Mouse (Mus musculus) midbrain, embryonic 11.5 days (tissue): ENCODE results near the gene Igsf8. TPM values are rescaled to one million over a fixed set of nuclear protein-coding genes. Genes with fewer than 3 reads are reported as not detected.

Source experiments
- ATAC-seq: fragments of 200-750 bp; cut with Nextera tagmentation; 2 replicates; pipeline ENCODE4 v1.8.0; 2017; ENCODE audit warnings: moderate TSS enrichment, moderate library complexity; ENCODE audit not compliant: low FRiP score
- DNase-seq: peaks from one replicate; pipeline ENCODE4 v3.0.0; 2015; ENCODE audit warnings: low spot score; ENCODE audit errors: missing footprints
- H3K27ac ChIP-seq: fragments of 300-500 bp; sonication (generic); 2 replicates; pipeline ENCODE4 v1.5.1; 2014; ENCODE audit warnings: low read depth, low read length
- H3K27me3 ChIP-seq: fragments of 300-500 bp; sonication (generic); 2 replicates; pipeline ENCODE4 v1.6.1; 2014; ENCODE audit warnings: mild to moderate bottlenecking, low read length, moderate library complexity, mixed read lengths; ENCODE audit not compliant: control insufficient read depth, insufficient read depth
- H3K36me3 ChIP-seq: fragments of 300-500 bp; sonication (generic); 2 replicates; pipeline ENCODE4 v1.6.1; 2014; ENCODE audit warnings: mild to moderate bottlenecking, low read length, moderate library complexity, mixed read lengths; ENCODE audit not compliant: control insufficient read depth, insufficient read depth
- H3K4me1 ChIP-seq: fragments of 300-500 bp; sonication (generic); 2 replicates; pipeline ENCODE4 v1.6.1; 2014; ENCODE audit warnings: low read length; ENCODE audit not compliant: control insufficient read depth, insufficient read depth
- H3K4me2 ChIP-seq: fragments of 300-500 bp; sonication (generic); 2 replicates; pipeline ENCODE4 v1.6.1; 2014; ENCODE audit warnings: mild to moderate bottlenecking, moderate library complexity
- H3K4me3 ChIP-seq: fragments of 300-500 bp; sonication (generic); 2 replicates; pipeline ENCODE4 v1.5.1; 2014; ENCODE audit warnings: low read depth, low read length
- H3K9ac ChIP-seq: fragments of 300-500 bp; sonication (generic); 2 replicates; pipeline ENCODE4 v1.6.1; 2014; ENCODE audit warnings: low read length
- H3K9me3 ChIP-seq: fragments of 300-500 bp; sonication (generic); 2 replicates; pipeline ENCODE4 v1.6.1; 2016; ENCODE audit warnings: low read length; ENCODE audit not compliant: control insufficient read depth
- WGBS: fragments of 180-500 bp; shearing (Covaris S2); extraction: QIAGEN DNeasy Blood & Tissue Kit; methylation state at CpG from one replicate; pipeline ENCODE4 v1.1.7; 2014; 5-methylcytosine and 5-hydroxymethylcytosine counted together
- polyA plus RNA-seq: library from polyadenylated mRNA; unstranded; fragments of >200 nt; fragmentation: Nextera tagmentation; extraction: Ambion mirVana; gene quantifications from 2 replicates; pipeline ENCODE4 v1.2.1, GENCODE M21; 2014

Igsf8 gene
- polyA plus RNA-seq, 1 experiment from 2014 or later, result 55.1 TPM

DNA sequence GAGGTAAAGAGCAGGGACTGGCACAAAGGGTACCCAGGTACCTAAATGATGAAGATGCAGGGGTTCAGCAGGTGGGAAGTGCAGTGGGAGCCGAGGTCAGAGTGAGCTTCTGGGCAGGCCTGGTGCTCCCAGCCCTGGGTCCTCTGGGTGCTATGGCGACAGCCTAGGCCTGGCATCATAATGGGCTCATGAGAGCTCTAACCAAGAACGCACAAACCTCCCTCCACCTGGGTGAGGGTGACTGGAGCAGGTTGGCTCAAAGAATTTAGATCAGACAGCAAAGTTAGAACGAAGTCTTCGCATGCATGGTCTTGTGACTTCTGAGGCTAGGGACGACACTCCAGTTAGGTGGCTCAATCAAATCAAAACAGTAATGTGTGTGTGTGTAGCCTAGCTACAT, 3.1 kb upstream of the Igsf8 start, which contains the start of gene Atp1a4:
Gene Atp1a4, minus strand, starts transcription at position 101 of the 400 bp plus-strand sequence.
- Histone ChIP-seq H3K4me3 (no peak within 1 kb of the TSS), H3K4me2 (no peak within 1 kb of the TSS), H3K9me3 (no peaks in the 10 kb centered on the region), H3K27me3 (no peaks in the 10 kb centered on the region), H3K9ac (no peak within 1 kb of the TSS), H3K27ac (no peak within 1 kb of the TSS), H3K4me1 (peaks cover 7% of the 10 kb centered on the region; the same call in 1 of the 2 replicates), H3K36me3 (no peaks in the 10 kb centered on the region)
- no peak for DNase-seq
- WGBS, result 89% methylated on average over 6 of the region's 6 CpGs
- ATAC-seq, result no peak

- Histone ChIP-seq H3K27ac (peak overlapping the region; percentile 20; the same call in 1 of the 2 replicates), H3K4me3 (no peak overlapping the region), H3K27me3 (no peaks in the 10 kb centered on the region), H3K9ac (no peak overlapping the region), H3K4me1 (peaks cover 9% of the 10 kb centered on the region), H3K4me2 (no peak overlapping the region), H3K9me3 (no peaks in the 10 kb centered on the region), H3K36me3 (no peaks in the 10 kb centered on the region)
- ATAC-seq (peak; percentile 59), DNase-seq (peak; percentile 86)
- 79% methylated on average over 3 of the region's 3 CpGs for WGBS
Observed at GRCm38 (mm10) chr1:172271208-172271607, 9.8 kb downstream of the Igsf8 start.

DNA sequence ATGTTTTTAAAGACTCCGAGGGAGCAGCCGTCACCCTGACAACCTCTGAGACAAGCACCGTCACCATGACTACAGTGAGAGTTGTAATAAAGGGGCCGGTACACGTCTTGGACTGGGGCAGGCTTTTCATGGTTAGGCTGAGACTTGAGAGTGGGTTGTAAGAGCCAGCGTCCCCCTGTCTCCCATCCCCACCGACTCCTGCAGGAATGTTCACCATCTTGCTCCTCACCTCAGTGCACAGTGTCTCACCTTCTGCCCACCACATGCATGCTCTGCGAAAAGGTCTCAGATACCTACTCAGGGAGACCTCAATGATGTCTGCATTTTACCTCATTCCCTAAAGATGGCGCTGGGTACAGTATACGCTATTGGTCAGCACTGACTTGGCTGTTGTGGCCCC, 10.3 kb downstream of the Igsf8 start:
- Histone ChIP-seq H3K9ac (peak overlapping the region; percentile 20; the same call in 1 of the 2 replicates), H3K36me3 (no peaks in the 10 kb centered on the region), H3K27ac (no peak overlapping the region), H3K4me3 (no peak overlapping the region), H3K9me3 (no peaks in the 10 kb centered on the region), H3K4me1 (peaks cover 9% of the 10 kb centered on the region), H3K4me2 (peak overlapping the region; percentile 9; the same call in 1 of the 2 replicates), H3K27me3 (no peaks in the 10 kb centered on the region)
- DNase-seq (no peak), ATAC-seq (peak; percentile 94)
- WGBS, result 39% methylated on average over 10 of the region's 10 CpGs

- no peak for DNase-seq
- H3K4me2 ChIP-seq, result no peak overlapping the region
- no peak overlapping the region for H3K27ac ChIP-seq
- H3K4me3 ChIP-seq, result no peak overlapping the region
- H3K27me3 ChIP-seq, result no peaks in the 10 kb centered on the region
- ATAC-seq, result no peak
- peaks cover 9% of the 10 kb centered on the region for H3K4me1 ChIP-seq
- no peaks in the 10 kb centered on the region for H3K9me3 ChIP-seq
- H3K9ac ChIP-seq, result no peak overlapping the region
- 93% methylated on average over 6 of the region's 6 CpGs for WGBS
- H3K36me3 ChIP-seq, result no peaks in the 10 kb centered on the region
Observed at GRCm38 (mm10) chr1:172273386-172273785, 11.9 kb downstream of the Igsf8 start.

GRCm38 (mm10) chr1:172274116-172274515, 12.7 kb downstream of the Igsf8 start:
- H3K9me3 ChIP-seq, result no peaks in the 10 kb centered on the region
- H3K4me2 ChIP-seq, result no peak overlapping the region
- 43% methylated on average over 5 of the region's 5 CpGs for WGBS
- H3K4me1 ChIP-seq, result peaks cover 9% of the 10 kb centered on the region
- H3K9ac ChIP-seq, result no peak overlapping the region
- H3K4me3 ChIP-seq, result no peak overlapping the region
- no peaks in the 10 kb centered on the region for H3K36me3 ChIP-seq
- no peak overlapping the region for H3K27ac ChIP-seq
- DNase-seq, result no peak
- H3K27me3 ChIP-seq, result no peaks in the 10 kb centered on the region
- no peak for ATAC-seq

- 69% methylated on average over 5 of the region's 5 CpGs for WGBS
- DNase-seq (no peak), ATAC-seq (no peak)
- Histone ChIP-seq H3K27me3 (no peaks in the 10 kb centered on the region), H3K27ac (no peak overlapping the region), H3K9ac (no peak overlapping the region), H3K4me2 (no peak overlapping the region), H3K9me3 (no peaks in the 10 kb centered on the region), H3K36me3 (no peaks in the 10 kb centered on the region), H3K4me3 (no peak overlapping the region), H3K4me1 (peaks cover 9% of the 10 kb centered on the region)
Observed at GRCm38 (mm10) chr1:172274547-172274946, 13.1 kb downstream of the Igsf8 start.

DNA sequence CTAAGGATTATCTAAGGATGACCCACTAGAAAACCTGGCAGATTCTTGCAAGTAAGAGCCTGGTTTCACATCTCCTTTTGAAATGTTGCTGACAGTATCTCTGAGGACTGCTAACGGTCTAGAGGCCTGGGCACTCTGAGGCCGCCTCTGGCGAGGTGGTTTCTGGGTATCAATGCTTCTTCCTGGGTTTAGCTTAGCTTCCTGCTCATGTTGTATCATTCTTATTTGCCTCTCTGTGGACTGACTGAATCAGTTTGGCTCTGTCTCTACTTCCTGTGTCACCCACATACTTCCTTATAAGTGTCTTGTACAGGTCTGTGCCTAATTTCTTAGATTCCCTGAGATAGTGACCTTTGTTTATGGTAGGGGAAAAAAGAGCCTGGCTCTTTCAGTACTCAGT, 15.7 kb downstream of the Igsf8 start:
- WGBS, result 85% methylated on average over 3 of the region's 3 CpGs
- Histone ChIP-seq H3K4me2 (no peak overlapping the region), H3K4me1 (no peaks in the 10 kb centered on the region; the same call in 1 of the 2 replicates), H3K9me3 (no peaks in the 10 kb centered on the region), H3K4me3 (no peak overlapping the region), H3K9ac (no peak overlapping the region), H3K27ac (no peak overlapping the region), H3K27me3 (no peaks in the 10 kb centered on the region), H3K36me3 (no peaks in the 10 kb centered on the region)
- DNase-seq (no peak), ATAC-seq (no peak)

- Histone ChIP-seq H3K27ac (no peak overlapping the region), H3K36me3 (no peaks in the 10 kb centered on the region), H3K4me3 (no peak overlapping the region), H3K4me1 (no peaks in the 10 kb centered on the region), H3K9me3 (no peaks in the 10 kb centered on the region), H3K27me3 (no peaks in the 10 kb centered on the region), H3K9ac (no peak overlapping the region), H3K4me2 (no peak overlapping the region)
- ATAC-seq (no peak), DNase-seq (no peak)
- 90% methylated on average over 13 of the region's 13 CpGs for WGBS
Observed at GRCm38 (mm10) chr1:172278328-172278727, 16.9 kb downstream of the Igsf8 start.

DNA sequence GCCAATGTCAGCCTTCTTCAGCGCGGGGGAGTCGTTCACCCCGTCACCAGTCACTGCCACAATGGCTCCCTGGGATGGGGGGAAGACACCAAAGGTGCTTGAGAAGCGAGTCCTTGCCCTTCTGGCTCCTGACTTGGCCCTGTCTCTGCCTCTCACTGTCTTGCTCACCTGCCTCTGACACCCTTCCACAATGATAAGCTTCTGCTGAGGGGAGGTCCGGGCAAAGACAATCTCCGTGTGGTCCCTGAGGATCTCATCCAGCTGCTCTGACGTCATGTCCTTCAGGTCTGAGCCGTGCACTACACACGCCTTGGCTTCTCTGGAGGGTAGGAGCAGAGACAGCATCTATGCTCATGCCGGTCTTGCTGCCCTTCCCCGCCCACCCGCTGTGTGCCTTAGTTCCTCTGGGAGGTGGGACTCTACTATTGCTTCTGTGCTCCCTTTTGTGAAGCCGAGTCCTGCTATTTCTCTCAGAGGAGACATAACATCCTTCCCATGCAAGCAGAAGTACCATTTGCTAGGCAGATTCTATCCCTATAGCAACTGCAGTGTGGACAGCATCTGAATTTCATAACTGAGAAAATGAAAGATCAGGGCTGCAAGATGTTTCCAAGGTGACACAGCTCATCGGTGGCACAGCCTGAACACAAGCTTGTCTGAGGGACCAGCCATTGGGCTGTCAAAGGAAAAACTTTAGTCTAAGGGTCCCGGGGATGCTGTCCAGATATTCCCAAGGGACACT, 18.5 kb downstream of the Igsf8 start:
- H3K27ac ChIP-seq, result no peak overlapping the region
- no peak overlapping the region for H3K9ac ChIP-seq
- H3K4me3 ChIP-seq, result no peak overlapping the region
- ATAC-seq (no peak; the same call in 1 of the 2 replicates), DNase-seq (no peak)
- WGBS, result 83% methylated on average over 16 of the region's 16 CpGs
- no peaks in the 10 kb centered on the region for H3K27me3 ChIP-seq
- no peaks in the 10 kb centered on the region for H3K9me3 ChIP-seq
- no peak overlapping the region for H3K4me2 ChIP-seq
- H3K36me3 ChIP-seq, result no peaks in the 10 kb centered on the region
- H3K4me1 ChIP-seq, result no peaks in the 10 kb centered on the region
